Mouse (Mus musculus): ENCODE measurements around the gene Vmn1r59.
"Not testable (repeated sequence)": the region's sequence is repeated elsewhere in the genome, so short reads cannot be mapped to it uniquely, and the experiment has no call there.

The Vmn1r59 gene

GRCm38 (mm10) chr7:5456674-5457073 lies at the start of gene Vmn1r59:
TSS of gene Vmn1r59 (minus strand) at chr7:5456774.
- in situ Hi-C loops (cut with MboI, MseI) = no loop called here

- in situ Hi-C loops (cut with MboI, MseI) = not testable (repeated sequence)
Observed at GRCm38 (mm10) chr7:5493856-5494255, 37.3 kb upstream of the Vmn1r59 start, which contains the start of gene Vmn2r28. TSS of gene Vmn2r28 (minus strand) at chr7:5493956.

GRCm38 (mm10) chr7:5454011-5454410 lies 2.6 kb downstream of the Vmn1r59 start:
- in situ Hi-C loops (cut with MboI, MseI) = not testable (repeated sequence)

- in situ Hi-C loops (cut with MboI, MseI) = no loop called here
Observed at GRCm38 (mm10) chr7:5448627-5449026, 7.9 kb downstream of the Vmn1r59 start.

GRCm38 (mm10) chr7:5413296-5413695 lies 43.3 kb downstream of the Vmn1r59 start, which contains the start of gene Vmn1r58:
TSS of gene Vmn1r58 (minus strand) at chr7:5413396.
- in situ Hi-C loops (cut with MboI, MseI) = loop anchor here (10.0 kb wide), 1 partner anchor 132 kb away; the partner anchor contains the start of gene Vmn1r60

- in situ Hi-C loops (cut with MboI, MseI) = no loop called here
Observed at GRCm38 (mm10) chr7:5406201-5406600, 50.4 kb downstream of the Vmn1r59 start.
